Mouse (Mus musculus): ENCODE measurements around the gene Timp3. TPM values are rescaled to one million over a fixed set of nuclear protein-coding genes. Genes with fewer than 3 reads are reported as not detected.

Gene Timp3
- polyA plus RNA-seq, 1 experiment from 2014 or later: 32.3 TPM

GRCm38 (mm10) chr10:86318552-86319140 lies 18.5 kb downstream of the Timp3 start:
- H3K27ac ChIP-seq: 0 out of 2 replicates have a peak overlapping the region, but pooled peaks have one; percentile 6
- H3K9ac ChIP-seq: no peak overlapping the region
- ATAC-seq (ENCODE audit: low FRiP score): 0 out of 2 replicates have a peak, but pooled peaks have one; percentile 18
- H3K9me3 ChIP-seq: no peaks in the 10 kb centered on the region
- 0 out of 2 replicates have a peak, but pooled peaks cover 3% of the 10 kb centered on the region for H3K27me3 ChIP-seq
- H3K36me3 ChIP-seq: no peaks in the 10 kb centered on the region
- WGBS: 79% methylated on average over 5 of the region's 5 CpGs
- H3K4me2 ChIP-seq: no peak overlapping the region
- no peak overlapping the region for H3K4me3 ChIP-seq
- peaks cover 39% of the 10 kb centered on the region for H3K4me1 ChIP-seq (replicated peaks)

- no peaks in the 10 kb centered on the region for H3K9me3 ChIP-seq
These were observed 19.4 kb downstream of the Timp3 start for GRCm38 (mm10) chr10:86319526-86319925.

GRCm38 (mm10) chr10:86320204-86320603 lies 20.0 kb downstream of the Timp3 start:
- peaks cover 39% of the 10 kb centered on the region for H3K4me1 ChIP-seq (replicated peaks)
- no peaks in the 10 kb centered on the region for H3K36me3 ChIP-seq
- H3K27ac ChIP-seq: no peak overlapping the region
- no peaks in the 10 kb centered on the region for H3K9me3 ChIP-seq
- ATAC-seq (ENCODE audit: low FRiP score): no peak
- H3K4me3 ChIP-seq: no peak overlapping the region
- no peak overlapping the region for H3K4me2 ChIP-seq
- WGBS: 84% methylated on average over 5 of the region's 5 CpGs
- H3K9ac ChIP-seq: no peak overlapping the region
- 0 out of 2 replicates have a peak, but pooled peaks cover 3% of the 10 kb centered on the region for H3K27me3 ChIP-seq

More at GRCm38 (mm10) chr10:86319526-86319925, 19.4 kb downstream of the Timp3 start:
- Histone ChIP-seq H3K36me3 (no peaks in the 10 kb centered on the region), H3K4me2 (no peak overlapping the region), H3K27me3 (0 out of 2 replicates have a peak, but pooled peaks cover 3% of the 10 kb centered on the region), H3K4me1 (replicated peaks) (peaks cover 39% of the 10 kb centered on the region), H3K4me3 (no peak overlapping the region), H3K27ac (no peak overlapping the region), H3K9ac (no peak overlapping the region)
- no peak for ATAC-seq (ENCODE audit: low FRiP score)
- WGBS: 11% methylated on average over 3 of the region's 3 CpGs

- Histone ChIP-seq H3K4me1 (replicated peaks) (peaks cover 33% of the 10 kb centered on the region), H3K4me3 (no peak overlapping the region), H3K9ac (no peak overlapping the region), H3K36me3 (no peaks in the 10 kb centered on the region), H3K9me3 (no peaks in the 10 kb centered on the region), H3K4me2 (no peak overlapping the region), H3K27ac (no peak overlapping the region), H3K27me3 (0 out of 2 replicates have a peak, but pooled peaks cover 3% of the 10 kb centered on the region)
- ATAC-seq (ENCODE audit: low FRiP score): no peak
- WGBS: 87% methylated on average over 8 of the region's 8 CpGs
These were observed 21.0 kb downstream of the Timp3 start for GRCm38 (mm10) chr10:86321194-86321593.

- Histone ChIP-seq H3K9ac (no peak overlapping the region), H3K9me3 (no peaks in the 10 kb centered on the region), H3K4me2 (no peak overlapping the region), H3K36me3 (no peaks in the 10 kb centered on the region), H3K4me1 (replicated peaks) (peaks cover 29% of the 10 kb centered on the region), H3K4me3 (no peak overlapping the region), H3K27me3 (0 out of 2 replicates have a peak, but pooled peaks cover 3% of the 10 kb centered on the region), H3K27ac (no peak overlapping the region)
- no peak for ATAC-seq (ENCODE audit: low FRiP score)
- WGBS: 65% methylated on average over 1 of the region's 1 CpGs
These were observed 21.8 kb downstream of the Timp3 start for GRCm38 (mm10) chr10:86322006-86322405.

- ATAC-seq (ENCODE audit: low FRiP score): no peak
- H3K27ac ChIP-seq: no peak overlapping the region
- H3K36me3 ChIP-seq: no peaks in the 10 kb centered on the region
- peaks cover 19% of the 10 kb centered on the region for H3K4me1 ChIP-seq (replicated peaks)
- no peaks in the 10 kb centered on the region for H3K9me3 ChIP-seq
- no peak overlapping the region for H3K9ac ChIP-seq
- H3K4me3 ChIP-seq: no peak overlapping the region
- WGBS: 88% methylated on average over 4 of the region's 4 CpGs
- 0 out of 2 replicates have a peak, but pooled peaks cover 3% of the 10 kb centered on the region for H3K27me3 ChIP-seq
- H3K4me2 ChIP-seq: no peak overlapping the region
These were observed 23.3 kb downstream of the Timp3 start for GRCm38 (mm10) chr10:86323275-86323994.

- WGBS: 34% methylated on average over 6 of the region's 6 CpGs
- H3K9me3 ChIP-seq: no peaks in the 10 kb centered on the region
- ATAC-seq (ENCODE audit: low FRiP score): no peak
- no peaks in the 10 kb centered on the region for H3K36me3 ChIP-seq
- 0 out of 2 replicates have a peak, but pooled peaks cover 4% of the 10 kb centered on the region for H3K4me1 ChIP-seq (replicated peaks)
- no peak overlapping the region for H3K9ac ChIP-seq
- no peak overlapping the region for H3K4me3 ChIP-seq
- no peak overlapping the region for H3K27ac ChIP-seq
- 0 out of 2 replicates have a peak, but pooled peaks cover 3% of the 10 kb centered on the region for H3K27me3 ChIP-seq
- H3K4me2 ChIP-seq: no peak overlapping the region
These were observed 25.1 kb downstream of the Timp3 start for GRCm38 (mm10) chr10:86325272-86325671.

- Histone ChIP-seq H3K4me1 (replicated peaks) (peaks cover 7% of the 10 kb centered on the region), H3K9ac (no peak overlapping the region), H3K4me2 (no peak overlapping the region), H3K27ac (no peak overlapping the region), H3K36me3 (no peaks in the 10 kb centered on the region), H3K27me3 (no peaks in the 10 kb centered on the region), H3K9me3 (no peaks in the 10 kb centered on the region), H3K4me3 (no peak overlapping the region)
- no peak for ATAC-seq (ENCODE audit: low FRiP score)
- 88% methylated on average over 4 of the region's 4 CpGs for whole genome bisulfite sequencing
These were observed 28.0 kb downstream of the Timp3 start for GRCm38 (mm10) chr10:86328143-86328542.

GRCm38 (mm10) chr10:86328691-86329090 lies 28.5 kb downstream of the Timp3 start:
- Histone ChIP-seq H3K36me3 (no peaks in the 10 kb centered on the region), H3K9ac (no peak overlapping the region), H3K27me3 (no peaks in the 10 kb centered on the region), H3K4me2 (no peak overlapping the region), H3K4me3 (no peak overlapping the region), H3K9me3 (no peaks in the 10 kb centered on the region), H3K4me1 (replicated peaks) (peaks cover 7% of the 10 kb centered on the region), H3K27ac (no peak overlapping the region)
- no peak for ATAC-seq (ENCODE audit: low FRiP score)
- 91% methylated on average over 2 of the region's 2 CpGs for WGBS

- peaks cover 7% of the 10 kb centered on the region for H3K4me1 ChIP-seq (replicated peaks)
- WGBS: 91% methylated on average over 8 of the region's 8 CpGs
These were observed 29.2 kb downstream of the Timp3 start for GRCm38 (mm10) chr10:86329241-86329882.

GRCm38 (mm10) chr10:86330993-86331680 lies 31.0 kb downstream of the Timp3 start:
- H3K27me3 ChIP-seq: no peaks in the 10 kb centered on the region
- no peak overlapping the region for H3K4me2 ChIP-seq
- H3K4me1 ChIP-seq (replicated peaks): peaks cover 12% of the 10 kb centered on the region
- no peak overlapping the region for H3K9ac ChIP-seq
- H3K36me3 ChIP-seq: no peaks in the 10 kb centered on the region
- H3K27ac ChIP-seq: 0 out of 2 replicates have a peak overlapping the region, but pooled peaks have one; percentile 15
- no peak overlapping the region for H3K4me3 ChIP-seq
- no peak for ATAC-seq (ENCODE audit: low FRiP score)
- 63% methylated on average over 5 of the region's 5 CpGs for WGBS
- H3K9me3 ChIP-seq: no peaks in the 10 kb centered on the region

More at GRCm38 (mm10) chr10:86329241-86329882, 29.2 kb downstream of the Timp3 start:
- ATAC-seq (ENCODE audit: low FRiP score): no peak
- no peak overlapping the region for H3K4me3 ChIP-seq
- H3K27ac ChIP-seq: no peak overlapping the region
- no peaks in the 10 kb centered on the region for H3K9me3 ChIP-seq
- no peak overlapping the region for H3K4me2 ChIP-seq
- H3K36me3 ChIP-seq: no peaks in the 10 kb centered on the region
- no peak overlapping the region for H3K9ac ChIP-seq
- no peaks in the 10 kb centered on the region for H3K27me3 ChIP-seq

Data from hindbrain, embryonic 13.5 days (tissue).